Mouse (Mus musculus): Measurements from ENCODE around the gene Arfgef3. TPM values are rescaled to one million over a fixed set of nuclear protein-coding genes. Genes with fewer than 3 reads are reported as not detected.
A peak's percentile ranks its signal among the peaks of the same experiment; 100 is the strongest.

Gene Arfgef3
- polyA plus RNA-seq, 1 experiment from 2014 or later, result 7.3 TPM

- H3K9ac ChIP-seq, result peak overlapping the region; percentile 36
- 3% methylated on average over 35 of the region's 35 CpGs for WGBS
- H3K36me3 ChIP-seq (replicated peaks), result no peaks in the 10 kb centered on the region
- no peaks in the 10 kb centered on the region for H3K27me3 ChIP-seq (replicated peaks)
- peak overlapping the region; percentile 63 for H3K27ac ChIP-seq
- peak overlapping the region; percentile 72 for H3K4me2 ChIP-seq
- H3K4me3 ChIP-seq, result peak overlapping the region; percentile 44
- peaks cover 10% of the 10 kb centered on the region; the same call in 1 of the 2 replicates for H3K4me1 ChIP-seq
- ATAC-seq (replicated peaks), result peak; percentile 74
- no peaks in the 10 kb centered on the region for H3K9me3 ChIP-seq
Observed at GRCm38 (mm10) chr10:18549321-18550216, 194.2 kb downstream of the Arfgef3 start.

- Histone ChIP-seq H3K9me3 (no peaks in the 10 kb centered on the region), H3K4me3 (no peak overlapping the region), H3K27me3 (replicated peaks) (no peaks in the 10 kb centered on the region), H3K36me3 (replicated peaks) (no peaks in the 10 kb centered on the region), H3K4me1 (peaks cover 10% of the 10 kb centered on the region; the same call in 1 of the 2 replicates), H3K9ac (no peak overlapping the region), H3K4me2 (no peak overlapping the region), H3K27ac (no peak overlapping the region)
- no peak for ATAC-seq (replicated peaks)
- WGBS, result 90% methylated on average over 4 of the region's 4 CpGs
Observed at GRCm38 (mm10) chr10:18547381-18547780, 196.4 kb downstream of the Arfgef3 start.

- H3K4me2 ChIP-seq, result peak within 1 kb of the TSS; percentile 96
- WGBS, result 0% methylated on average over 22 of the region's 22 CpGs
- peak within 1 kb of the TSS; percentile 68 for H3K9ac ChIP-seq
- peak within 1 kb of the TSS; percentile 1; the same call in 1 of the 2 replicates for H3K27ac ChIP-seq
- peak; percentile 92 for ATAC-seq (replicated peaks)
- no peaks in the 10 kb centered on the region for H3K36me3 ChIP-seq (replicated peaks)
- no peaks in the 10 kb centered on the region for H3K27me3 ChIP-seq (replicated peaks)
- H3K9me3 ChIP-seq, result no peaks in the 10 kb centered on the region
- peaks cover 10% of the 10 kb centered on the region; the same call in 1 of the 2 replicates for H3K4me1 ChIP-seq
- H3K4me3 ChIP-seq, result peak within 1 kb of the TSS; percentile 69
Observed at GRCm38 (mm10) chr10:18545813-18546235, 197.9 kb downstream of the Arfgef3 start, which contains the start of gene Hebp2. Hebp2 (minus strand) TSS chr10:18546076.

GRCm38 (mm10) chr10:18545309-18545708, 198.4 kb downstream of the Arfgef3 start:
- 13% methylated on average over 13 of the region's 13 CpGs for WGBS
- peak; percentile 12; the same call in 1 of the 2 replicates for ATAC-seq (replicated peaks)
- Histone ChIP-seq H3K9ac (peak overlapping the region; percentile 68), H3K9me3 (no peaks in the 10 kb centered on the region), H3K27ac (no peak overlapping the region), H3K27me3 (replicated peaks) (no peaks in the 10 kb centered on the region), H3K4me3 (peak overlapping the region; percentile 69), H3K36me3 (replicated peaks) (no peaks in the 10 kb centered on the region), H3K4me1 (peaks cover 10% of the 10 kb centered on the region; the same call in 1 of the 2 replicates), H3K4me2 (peak overlapping the region; percentile 96)

GRCm38 (mm10) chr10:18536889-18537288, 206.9 kb downstream of the Arfgef3 start:
- no peak overlapping the region for H3K4me2 ChIP-seq
- no peaks in the 10 kb centered on the region for H3K4me1 ChIP-seq
- no peak overlapping the region for H3K27ac ChIP-seq
- ATAC-seq (replicated peaks), result no peak; the same call in 1 of the 2 replicates
- no peaks in the 10 kb centered on the region for H3K9me3 ChIP-seq
- H3K9ac ChIP-seq, result no peak overlapping the region
- no peaks in the 10 kb centered on the region for H3K27me3 ChIP-seq (replicated peaks)
- WGBS, result 95% methylated on average over 2 of the region's 2 CpGs
- no peak overlapping the region for H3K4me3 ChIP-seq
- H3K36me3 ChIP-seq (replicated peaks), result no peaks in the 10 kb centered on the region

GRCm38 (mm10) chr10:18532293-18532692, 211.5 kb downstream of the Arfgef3 start:
- WGBS, result 67% methylated on average over 8 of the region's 8 CpGs
- no peaks in the 10 kb centered on the region for H3K27me3 ChIP-seq (replicated peaks)
- ATAC-seq (replicated peaks), result no peak

More at GRCm38 (mm10) chr10:18532293-18532692, 211.5 kb downstream of the Arfgef3 start:
- H3K27ac ChIP-seq, result no peak overlapping the region
- H3K36me3 ChIP-seq (replicated peaks), result no peaks in the 10 kb centered on the region
- H3K4me1 ChIP-seq, result peaks cover 3% of the 10 kb centered on the region; the same call in 1 of the 2 replicates
- no peak overlapping the region for H3K4me3 ChIP-seq
- no peaks in the 10 kb centered on the region for H3K9me3 ChIP-seq
- H3K9ac ChIP-seq, result no peak overlapping the region
- no peak overlapping the region for H3K4me2 ChIP-seq

Other genes with a start within 250 kb of the Arfgef3 start
- 8.3 and 9.1 TPM in 2 replicates for gene Hebp2, start 197.9 kb downstream of the Arfgef3 start, polyA plus RNA-seq (2015; fragmentation: Nextera tagmentation; extraction: Ambion mirVana)
- gene Gm4922, start 42.8 kb upstream of the Arfgef3 start, polyA plus RNA-seq (2015; fragmentation: Nextera tagmentation; extraction: Ambion mirVana), result 0.09 and 0.39 TPM in 2 replicates
- gene Perp, start 101.1 kb upstream of the Arfgef3 start, polyA plus RNA-seq (2015; fragmentation: Nextera tagmentation; extraction: Ambion mirVana), result 7.6 and 11.7 TPM in 2 replicates